Mouse (Mus musculus): ENCODE results near the gene Ctns. TPM values are rescaled to one million over a fixed set of nuclear protein-coding genes. Genes with fewer than 3 reads are reported as not detected.

Gene Ctns
- polyA plus RNA-seq, 1 experiment from 2014 or later = 26.5 TPM

GRCm38 (mm10) chr11:73168071-73168470 lies 30.8 kb downstream of the Ctns start:
- no peak for ATAC-seq (ENCODE audit: insufficient number of reproducible peaks, insufficient read depth, low FRiP score, low TSS enrichment)
- Histone ChIP-seq H3K27ac (no peak overlapping the region), H3K36me3 (peaks cover 14% of the 10 kb centered on the region; the same call in 1 of the 2 replicates), H3K4me1 (no peaks in the 10 kb centered on the region), H3K4me2 (replicated peaks) (no peak overlapping the region), H3K4me3 (no peak overlapping the region), H3K9ac (no peak overlapping the region), H3K27me3 (no peaks in the 10 kb centered on the region), H3K9me3 (no peaks in the 10 kb centered on the region)
- 84% methylated on average over 8 of the region's 8 CpGs for WGBS

- ATAC-seq (ENCODE audit: insufficient number of reproducible peaks, insufficient read depth, low FRiP score, low TSS enrichment) = no peak
- peaks cover 24% of the 10 kb centered on the region for H3K27me3 ChIP-seq
- no peaks in the 10 kb centered on the region for H3K36me3 ChIP-seq
- H3K9ac ChIP-seq = no peak overlapping the region
- no peak overlapping the region for H3K4me2 ChIP-seq (replicated peaks)
- H3K9me3 ChIP-seq = no peaks in the 10 kb centered on the region
- H3K27ac ChIP-seq = no peak overlapping the region
- 79% methylated on average over 5 of the region's 5 CpGs for WGBS
- H3K4me1 ChIP-seq = peaks cover 5% of the 10 kb centered on the region; the same call in 1 of the 2 replicates
- no peak overlapping the region for H3K4me3 ChIP-seq
Observed at GRCm38 (mm10) chr11:73162284-73162683, 36.6 kb downstream of the Ctns start.

DNA sequence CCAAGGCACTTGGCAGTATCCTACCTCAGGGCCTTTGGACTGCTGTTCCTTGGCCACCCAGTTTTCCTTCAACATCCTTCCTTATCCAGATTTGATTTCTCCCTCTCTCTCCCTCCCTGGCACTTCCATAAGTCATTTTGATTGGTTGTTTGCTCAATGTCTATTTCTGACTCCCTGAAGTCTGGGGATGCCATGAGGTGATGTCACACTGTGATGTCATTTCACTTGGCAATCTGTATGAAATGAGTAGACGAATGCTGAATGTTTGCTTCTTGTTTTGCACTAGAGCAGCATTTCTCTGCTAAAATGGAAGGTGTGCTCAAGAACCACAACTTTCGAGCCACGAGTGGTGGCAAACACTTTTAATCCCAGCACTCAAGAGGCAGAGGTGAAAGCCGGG lies 37.2 kb downstream of the Ctns start:
- Histone ChIP-seq H3K4me3 (no peak overlapping the region), H3K9me3 (no peaks in the 10 kb centered on the region), H3K27me3 (peaks cover 24% of the 10 kb centered on the region), H3K4me1 (peaks cover 5% of the 10 kb centered on the region; the same call in 1 of the 2 replicates), H3K9ac (no peak overlapping the region), H3K4me2 (replicated peaks) (no peak overlapping the region), H3K27ac (no peak overlapping the region), H3K36me3 (no peaks in the 10 kb centered on the region)
- WGBS = 88% methylated on average over 4 of the region's 4 CpGs
- ATAC-seq (ENCODE audit: insufficient number of reproducible peaks, insufficient read depth, low FRiP score, low TSS enrichment) = no peak

DNA sequence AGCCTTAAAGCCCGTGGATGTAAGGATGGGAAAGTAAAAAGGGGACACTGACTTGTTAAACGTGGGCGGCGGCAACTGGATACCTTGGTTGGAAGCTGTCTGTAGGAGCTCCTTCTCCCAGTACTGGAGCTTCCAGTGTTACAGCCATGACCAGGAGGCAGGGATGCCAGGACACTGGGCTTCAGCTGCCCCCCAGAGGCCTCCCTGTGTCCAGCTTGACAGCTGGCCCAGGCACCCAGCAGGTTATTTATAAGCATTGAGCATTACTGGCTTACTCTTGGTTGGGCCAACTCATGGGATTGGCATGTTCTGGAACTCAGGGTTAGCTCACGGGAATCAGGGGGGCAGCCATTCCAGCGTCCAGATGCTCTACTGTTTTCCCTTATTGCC lies 38.0 kb downstream of the Ctns start:
- Histone ChIP-seq H3K9ac (peak overlapping the region; percentile 57; the same call in 1 of the 2 replicates), H3K27me3 (peaks cover 24% of the 10 kb centered on the region), H3K27ac (no peak overlapping the region), H3K4me1 (peaks cover 5% of the 10 kb centered on the region; the same call in 1 of the 2 replicates), H3K4me3 (peak overlapping the region; percentile 40), H3K4me2 (replicated peaks) (peak overlapping the region; percentile 78), H3K36me3 (no peaks in the 10 kb centered on the region), H3K9me3 (no peaks in the 10 kb centered on the region)
- whole genome bisulfite sequencing = 27% methylated on average over 6 of the region's 6 CpGs
- ATAC-seq (ENCODE audit: insufficient number of reproducible peaks, insufficient read depth, low FRiP score, low TSS enrichment) = no peak

- 3% methylated on average over 49 of the region's 49 CpGs for WGBS
- ATAC-seq (ENCODE audit: insufficient number of reproducible peaks, insufficient read depth, low FRiP score, low TSS enrichment) = 0 out of 2 replicates have a peak, but pooled peaks have one; percentile 57
- peak within 1 kb of the TSS; percentile 57 for H3K9ac ChIP-seq
- peaks cover 5% of the 10 kb centered on the region; the same call in 1 of the 2 replicates for H3K4me1 ChIP-seq
- H3K9me3 ChIP-seq = no peaks in the 10 kb centered on the region
- peak within 1 kb of the TSS; percentile 40 for H3K4me3 ChIP-seq
- no peak within 1 kb of the TSS for H3K27ac ChIP-seq
- peaks cover 24% of the 10 kb centered on the region for H3K27me3 ChIP-seq
- no peaks in the 10 kb centered on the region for H3K36me3 ChIP-seq
- H3K4me2 ChIP-seq (replicated peaks) = peak within 1 kb of the TSS; percentile 78
Observed at GRCm38 (mm10) chr11:73159957-73160810, 38.7 kb downstream of the Ctns start, which contains the start of gene P2rx5. P2rx5 (plus strand) TSS chr11:73160421.

- H3K27ac ChIP-seq = no peak overlapping the region
- 77% methylated on average over 6 of the region's 6 CpGs for WGBS
- ATAC-seq (ENCODE audit: insufficient number of reproducible peaks, insufficient read depth, low FRiP score, low TSS enrichment) = no peak
Observed at GRCm38 (mm10) chr11:73155071-73155470, 43.8 kb downstream of the Ctns start.

DNA sequence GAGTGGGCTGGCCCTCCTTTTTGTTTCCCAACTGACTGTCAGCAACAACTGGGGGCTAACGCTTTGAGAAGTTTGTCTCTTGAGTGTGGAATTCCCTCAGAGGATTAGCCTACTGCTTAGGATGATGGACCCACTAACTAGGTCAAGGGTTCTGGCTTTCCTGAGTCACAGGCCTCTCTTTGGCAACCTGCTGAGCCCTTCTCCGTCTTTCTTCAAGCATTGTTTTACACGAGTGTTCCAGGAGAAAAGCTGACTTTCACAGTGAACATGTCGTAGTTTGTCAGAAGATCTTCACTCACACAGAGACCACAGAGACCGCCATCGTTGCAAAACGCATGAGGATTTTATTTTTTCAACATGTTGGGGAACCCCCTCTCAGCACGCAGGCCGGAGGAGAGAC lies 50.6 kb downstream of the Ctns start:
- Histone ChIP-seq H3K4me2 (replicated peaks) (no peak overlapping the region), H3K9me3 (no peaks in the 10 kb centered on the region), H3K36me3 (no peaks in the 10 kb centered on the region), H3K27me3 (no peaks in the 10 kb centered on the region), H3K4me1 (no peaks in the 10 kb centered on the region), H3K4me3 (no peak overlapping the region), H3K9ac (no peak overlapping the region), H3K27ac (no peak overlapping the region)
- 74% methylated on average over 9 of the region's 9 CpGs for WGBS
- ATAC-seq (ENCODE audit: insufficient number of reproducible peaks, insufficient read depth, low FRiP score, low TSS enrichment) = no peak

More at GRCm38 (mm10) chr11:73155071-73155470, 43.8 kb downstream of the Ctns start:
- Histone ChIP-seq H3K9ac (no peak overlapping the region), H3K36me3 (no peaks in the 10 kb centered on the region), H3K4me3 (no peak overlapping the region), H3K4me1 (no peaks in the 10 kb centered on the region; the same call in 1 of the 2 replicates), H3K4me2 (replicated peaks) (no peak overlapping the region), H3K27me3 (peaks cover 11% of the 10 kb centered on the region), H3K9me3 (no peaks in the 10 kb centered on the region)

DNA sequence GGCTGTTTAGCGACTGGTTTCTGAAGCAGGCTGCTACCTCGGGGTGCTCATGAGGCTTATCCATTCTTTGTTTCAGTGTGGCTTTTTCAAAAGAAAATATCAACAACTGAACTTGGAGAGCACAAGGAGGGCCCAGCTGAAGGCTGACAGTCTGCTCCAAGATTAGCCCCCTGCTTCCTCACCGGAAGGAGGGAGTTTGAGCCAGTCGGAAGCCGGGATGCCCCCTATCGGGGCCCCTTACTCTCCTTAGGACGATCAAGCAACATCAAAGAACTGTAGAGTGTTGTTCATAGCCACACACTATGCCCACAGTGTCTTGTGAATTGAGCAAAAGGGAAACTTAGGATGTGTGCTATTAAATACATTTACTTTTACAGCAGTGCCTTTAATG lies 51.9 kb downstream of the Ctns start:
- WGBS = 48% methylated on average over 7 of the region's 7 CpGs
- Histone ChIP-seq H3K36me3 (no peaks in the 10 kb centered on the region), H3K27ac (no peak overlapping the region), H3K4me1 (no peaks in the 10 kb centered on the region), H3K9ac (no peak overlapping the region), H3K9me3 (no peaks in the 10 kb centered on the region), H3K27me3 (no peaks in the 10 kb centered on the region), H3K4me3 (no peak overlapping the region), H3K4me2 (replicated peaks) (no peak overlapping the region)
- no peak for ATAC-seq (ENCODE audit: insufficient number of reproducible peaks, insufficient read depth, low FRiP score, low TSS enrichment)

GRCm38 (mm10) chr11:73146026-73146974 lies 52.5 kb downstream of the Ctns start:
- no peak overlapping the region for H3K4me2 ChIP-seq (replicated peaks)
- H3K27me3 ChIP-seq = no peaks in the 10 kb centered on the region
- WGBS = 47% methylated on average over 11 of the region's 11 CpGs
- no peaks in the 10 kb centered on the region for H3K36me3 ChIP-seq
- no peaks in the 10 kb centered on the region for H3K9me3 ChIP-seq
- no peak overlapping the region for H3K4me3 ChIP-seq
- H3K27ac ChIP-seq = no peak overlapping the region
- H3K4me1 ChIP-seq = no peaks in the 10 kb centered on the region
- ATAC-seq (ENCODE audit: insufficient number of reproducible peaks, insufficient read depth, low FRiP score, low TSS enrichment) = no peak
- no peak overlapping the region for H3K9ac ChIP-seq

- no peak overlapping the region for H3K4me2 ChIP-seq (replicated peaks)
- no peak overlapping the region for H3K27ac ChIP-seq
- H3K9me3 ChIP-seq = no peaks in the 10 kb centered on the region
- H3K27me3 ChIP-seq = no peaks in the 10 kb centered on the region
- no peak overlapping the region for H3K9ac ChIP-seq
- WGBS = 71% methylated on average over 1 of the region's 1 CpGs
- no peak for ATAC-seq (ENCODE audit: insufficient number of reproducible peaks, insufficient read depth, low FRiP score, low TSS enrichment)
- no peaks in the 10 kb centered on the region for H3K4me1 ChIP-seq
- no peak overlapping the region for H3K4me3 ChIP-seq
- no peaks in the 10 kb centered on the region for H3K36me3 ChIP-seq
Observed at GRCm38 (mm10) chr11:73144261-73144681, 54.6 kb downstream of the Ctns start.

Data from embryonic facial prominence, embryonic 12.5 days (tissue).